Mouse (Mus musculus): ENCODE data around the gene Prr5. TPM values are rescaled to one million over a fixed set of nuclear protein-coding genes. Genes with fewer than 3 reads are reported as not detected.

Gene Prr5
- polyA plus RNA-seq, 1 experiment from 2014 or later, result 31.4 TPM

DNA sequence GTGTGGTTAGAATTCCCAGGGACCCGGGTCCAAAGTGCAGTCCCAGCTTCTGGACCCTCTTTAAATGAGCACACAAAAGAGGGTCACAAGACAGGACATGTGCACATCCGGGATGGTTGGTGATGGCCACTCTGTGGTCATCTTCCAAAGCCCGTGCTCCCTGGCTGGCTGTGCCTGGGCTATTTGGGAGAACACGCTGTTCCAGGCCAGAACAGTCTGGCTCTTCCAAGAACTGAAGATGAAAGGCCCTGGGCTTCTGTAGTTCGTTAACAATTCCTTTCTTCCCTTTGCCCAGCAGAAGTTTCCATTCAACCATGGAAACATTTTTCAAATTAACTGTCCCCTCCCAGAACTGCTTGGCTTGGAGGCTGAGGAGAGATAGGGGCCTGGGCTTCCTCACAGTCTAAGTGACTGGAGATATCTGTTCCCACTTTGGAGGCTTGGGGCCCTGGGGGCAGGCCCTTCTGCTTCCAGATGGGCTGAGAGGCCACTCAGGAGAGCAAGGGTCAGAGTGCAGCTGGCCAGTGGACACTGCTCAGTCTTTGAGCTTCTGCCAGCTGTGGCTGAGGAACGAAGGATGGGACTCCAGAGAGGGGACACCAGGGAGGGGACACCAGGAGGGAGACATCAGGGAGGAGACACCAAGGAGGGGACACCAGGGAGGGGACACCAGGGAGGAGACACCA, 29.8 kb upstream of the Prr5 start:
- no peaks in the 10 kb centered on the region for H3K27me3 ChIP-seq
- H3K9ac ChIP-seq, result no peak overlapping the region
- H3K4me2 ChIP-seq (replicated peaks), result no peak overlapping the region
- 29% methylated on average over 6 of the region's 6 CpGs for WGBS
- no peak overlapping the region for H3K4me3 ChIP-seq (replicated peaks)
- H3K9me3 ChIP-seq (replicated peaks), result no peaks in the 10 kb centered on the region
- H3K27ac ChIP-seq (replicated peaks), result peak overlapping the region; percentile 92
- peaks cover 32% of the 10 kb centered on the region for H3K4me1 ChIP-seq
- H3K36me3 ChIP-seq, result no peaks in the 10 kb centered on the region
- peak; percentile 66 for ATAC-seq (ENCODE audit: insufficient number of reproducible peaks, low FRiP score, low TSS enrichment, low read depth)

DNA sequence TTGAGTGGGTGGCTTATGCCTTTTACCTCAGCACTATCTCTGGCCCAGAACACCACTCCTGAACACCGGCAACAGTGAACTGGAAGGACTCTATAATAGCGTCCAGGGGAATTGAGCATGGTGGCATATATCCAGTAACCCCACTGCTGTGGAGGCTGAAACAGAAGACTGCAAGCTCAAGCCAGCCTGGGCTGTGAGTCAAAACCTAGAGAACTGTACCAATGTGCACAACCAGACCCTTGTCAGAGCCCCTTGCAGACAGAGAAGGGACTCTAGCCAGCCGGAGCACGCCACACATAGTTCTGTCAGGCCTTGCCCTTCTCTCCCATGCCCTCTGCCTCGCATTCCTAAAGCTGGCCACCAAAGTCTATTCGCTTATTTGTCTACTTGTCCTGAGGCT, 28.7 kb upstream of the Prr5 start:
- Histone ChIP-seq H3K4me3 (replicated peaks) (no peak overlapping the region), H3K27me3 (no peaks in the 10 kb centered on the region), H3K27ac (replicated peaks) (peak overlapping the region; percentile 92), H3K9ac (no peak overlapping the region), H3K36me3 (no peaks in the 10 kb centered on the region), H3K9me3 (replicated peaks) (no peaks in the 10 kb centered on the region), H3K4me2 (replicated peaks) (no peak overlapping the region), H3K4me1 (peaks cover 32% of the 10 kb centered on the region)
- no peak for ATAC-seq (ENCODE audit: insufficient number of reproducible peaks, low FRiP score, low TSS enrichment, low read depth)
- WGBS, result 72% methylated on average over 6 of the region's 6 CpGs

DNA sequence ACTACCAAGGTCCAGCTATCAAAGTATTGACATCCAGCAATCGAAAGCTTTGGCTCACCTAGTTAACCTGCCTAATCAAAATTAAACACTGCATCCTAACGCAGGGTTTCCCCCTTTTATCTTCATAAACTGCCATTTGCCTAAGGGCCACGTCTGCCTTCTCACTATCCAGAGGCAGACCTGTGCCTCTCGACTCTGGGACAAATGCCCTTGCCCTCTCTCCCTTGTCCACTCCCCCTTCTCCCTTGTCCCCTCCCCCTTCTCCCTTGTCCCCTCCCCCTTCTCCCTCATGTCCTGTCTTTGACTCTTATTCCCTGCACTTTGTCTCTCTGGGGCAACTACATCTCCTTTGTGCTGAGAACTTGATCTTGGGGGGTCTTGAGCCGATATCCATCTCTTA, 28.3 kb upstream of the Prr5 start:
- peaks cover 32% of the 10 kb centered on the region for H3K4me1 ChIP-seq
- H3K27ac ChIP-seq (replicated peaks), result peak overlapping the region; percentile 92; the same call in 1 of the 2 replicates
- H3K27me3 ChIP-seq, result no peaks in the 10 kb centered on the region
- H3K36me3 ChIP-seq, result no peaks in the 10 kb centered on the region
- H3K4me3 ChIP-seq (replicated peaks), result no peak overlapping the region
- no peak for ATAC-seq (ENCODE audit: insufficient number of reproducible peaks, low FRiP score, low TSS enrichment, low read depth)
- WGBS, result 49% methylated on average over 5 of the region's 5 CpGs
- no peak overlapping the region for H3K9ac ChIP-seq
- H3K4me2 ChIP-seq (replicated peaks), result no peak overlapping the region
- H3K9me3 ChIP-seq (replicated peaks), result no peaks in the 10 kb centered on the region

DNA sequence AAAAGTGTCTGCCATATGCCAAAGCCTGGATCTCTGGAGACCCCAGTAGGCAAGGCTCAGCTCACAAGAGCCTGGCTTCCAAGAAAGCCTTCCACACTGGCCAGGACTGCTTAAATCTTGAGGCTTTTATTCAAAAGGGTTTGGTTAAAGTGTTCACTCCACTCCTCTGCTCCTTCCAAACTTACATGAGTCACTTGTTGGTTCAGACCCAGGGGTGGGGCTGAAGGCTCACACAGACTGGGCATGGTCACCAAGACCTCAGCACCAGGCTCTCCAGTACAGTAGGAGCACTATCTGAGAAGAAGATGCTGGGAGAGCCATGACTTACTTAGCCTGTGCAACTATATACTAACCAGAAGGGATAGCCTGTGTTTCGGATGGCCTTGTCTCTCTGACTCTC, 27.5 kb upstream of the Prr5 start:
- H3K36me3 ChIP-seq, result no peaks in the 10 kb centered on the region
- H3K27me3 ChIP-seq, result no peaks in the 10 kb centered on the region
- WGBS, result 100% methylated on average over 1 of the region's 1 CpGs
- H3K9ac ChIP-seq, result no peak overlapping the region
- no peaks in the 10 kb centered on the region for H3K9me3 ChIP-seq (replicated peaks)
- no peak overlapping the region for H3K4me2 ChIP-seq (replicated peaks)
- peak overlapping the region; percentile 3; the same call in 1 of the 2 replicates for H3K27ac ChIP-seq (replicated peaks)
- peaks cover 32% of the 10 kb centered on the region for H3K4me1 ChIP-seq
- no peak for ATAC-seq (ENCODE audit: insufficient number of reproducible peaks, low FRiP score, low TSS enrichment, low read depth)
- no peak overlapping the region for H3K4me3 ChIP-seq (replicated peaks)

DNA sequence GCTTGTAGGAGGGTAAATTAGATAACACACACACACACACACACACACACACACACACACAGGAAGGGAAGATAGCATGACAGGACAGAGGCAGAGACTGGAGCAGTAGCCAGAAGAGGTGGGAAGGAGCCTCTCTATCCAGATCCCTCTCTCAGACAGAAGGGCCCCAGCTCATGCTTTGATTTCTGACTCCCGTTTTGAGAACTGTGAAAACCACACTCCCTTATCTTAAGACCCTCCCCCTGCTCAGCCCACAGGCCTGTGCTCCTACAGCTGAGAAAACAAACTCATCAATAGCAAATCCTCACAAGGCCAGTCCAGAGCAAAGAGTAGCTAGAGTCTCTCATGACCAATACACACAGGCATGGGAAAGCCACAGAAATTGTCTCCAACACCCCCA, 26.2 kb upstream of the Prr5 start:
- ATAC-seq (ENCODE audit: insufficient number of reproducible peaks, low FRiP score, low TSS enrichment, low read depth), result no peak
- WGBS, result 8% methylated on average over 1 of the region's 1 CpGs
- no peak overlapping the region for H3K27ac ChIP-seq (replicated peaks)

DNA sequence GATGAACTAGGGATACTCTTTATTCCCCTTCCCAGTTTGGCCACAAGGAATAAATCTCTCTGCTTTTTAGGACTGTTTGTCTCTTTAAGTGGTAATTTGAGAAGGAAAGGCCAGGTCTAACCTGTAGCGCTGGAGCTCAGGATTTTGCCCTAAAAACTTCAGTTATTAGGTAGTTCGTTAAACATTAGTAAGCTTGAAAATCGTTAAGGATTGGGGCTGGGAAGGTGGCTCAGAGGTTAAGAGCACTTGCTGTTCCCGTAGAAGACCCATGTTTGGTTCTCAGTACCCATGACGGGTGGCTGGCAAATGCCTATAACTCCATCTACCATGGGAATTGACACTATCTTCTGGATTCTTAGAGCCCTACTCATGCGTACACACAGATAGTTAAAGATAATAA, 17.9 kb upstream of the Prr5 start:
- H3K4me2 ChIP-seq (replicated peaks), result no peak overlapping the region
- no peaks in the 10 kb centered on the region for H3K27me3 ChIP-seq
- H3K27ac ChIP-seq (replicated peaks), result no peak overlapping the region
- no peak overlapping the region for H3K9ac ChIP-seq
- 88% methylated on average over 6 of the region's 6 CpGs for WGBS
- H3K4me1 ChIP-seq, result peaks cover 23% of the 10 kb centered on the region
- H3K36me3 ChIP-seq, result no peaks in the 10 kb centered on the region
- H3K9me3 ChIP-seq (replicated peaks), result peaks cover 4% of the 10 kb centered on the region; the same call in 1 of the 2 replicates
- H3K4me3 ChIP-seq (replicated peaks), result no peak overlapping the region
- ATAC-seq (ENCODE audit: insufficient number of reproducible peaks, low FRiP score, low TSS enrichment, low read depth), result no peak

More for the DNA sequence above, 26.2 kb upstream of the Prr5 start:
- Histone ChIP-seq H3K4me1 (peaks cover 32% of the 10 kb centered on the region), H3K9me3 (replicated peaks) (peaks cover 4% of the 10 kb centered on the region; the same call in 1 of the 2 replicates), H3K4me3 (replicated peaks) (no peak overlapping the region), H3K36me3 (no peaks in the 10 kb centered on the region), H3K27me3 (no peaks in the 10 kb centered on the region), H3K4me2 (replicated peaks) (no peak overlapping the region), H3K9ac (no peak overlapping the region)

DNA sequence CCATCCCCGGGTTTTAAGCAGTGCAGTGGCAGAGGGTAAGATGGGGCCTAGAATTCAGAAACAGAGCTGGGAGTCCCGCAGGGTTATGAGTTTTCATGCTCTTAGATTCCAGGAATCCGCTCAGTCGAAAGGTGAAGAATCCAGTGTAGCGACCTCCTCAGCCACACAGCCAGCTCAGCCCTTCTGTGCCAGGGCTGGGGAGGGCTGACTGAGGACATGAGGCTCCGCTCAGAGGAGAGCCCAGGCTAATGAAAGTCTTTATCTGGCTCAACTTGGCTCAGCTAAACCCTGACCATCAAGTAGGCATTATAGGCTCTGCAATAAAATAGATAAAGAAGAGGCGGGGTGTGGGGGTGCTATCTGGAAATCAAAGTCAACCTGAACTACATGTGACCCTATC, 16.3 kb upstream of the Prr5 start:
- Histone ChIP-seq H3K9me3 (replicated peaks) (no peaks in the 10 kb centered on the region), H3K27me3 (no peaks in the 10 kb centered on the region), H3K27ac (replicated peaks) (no peak overlapping the region), H3K4me3 (replicated peaks) (no peak overlapping the region), H3K9ac (no peak overlapping the region), H3K4me2 (replicated peaks) (no peak overlapping the region), H3K4me1 (peaks cover 23% of the 10 kb centered on the region), H3K36me3 (no peaks in the 10 kb centered on the region)
- ATAC-seq (ENCODE audit: insufficient number of reproducible peaks, low FRiP score, low TSS enrichment, low read depth), result no peak
- WGBS, result 90% methylated on average over 7 of the region's 7 CpGs

DNA sequence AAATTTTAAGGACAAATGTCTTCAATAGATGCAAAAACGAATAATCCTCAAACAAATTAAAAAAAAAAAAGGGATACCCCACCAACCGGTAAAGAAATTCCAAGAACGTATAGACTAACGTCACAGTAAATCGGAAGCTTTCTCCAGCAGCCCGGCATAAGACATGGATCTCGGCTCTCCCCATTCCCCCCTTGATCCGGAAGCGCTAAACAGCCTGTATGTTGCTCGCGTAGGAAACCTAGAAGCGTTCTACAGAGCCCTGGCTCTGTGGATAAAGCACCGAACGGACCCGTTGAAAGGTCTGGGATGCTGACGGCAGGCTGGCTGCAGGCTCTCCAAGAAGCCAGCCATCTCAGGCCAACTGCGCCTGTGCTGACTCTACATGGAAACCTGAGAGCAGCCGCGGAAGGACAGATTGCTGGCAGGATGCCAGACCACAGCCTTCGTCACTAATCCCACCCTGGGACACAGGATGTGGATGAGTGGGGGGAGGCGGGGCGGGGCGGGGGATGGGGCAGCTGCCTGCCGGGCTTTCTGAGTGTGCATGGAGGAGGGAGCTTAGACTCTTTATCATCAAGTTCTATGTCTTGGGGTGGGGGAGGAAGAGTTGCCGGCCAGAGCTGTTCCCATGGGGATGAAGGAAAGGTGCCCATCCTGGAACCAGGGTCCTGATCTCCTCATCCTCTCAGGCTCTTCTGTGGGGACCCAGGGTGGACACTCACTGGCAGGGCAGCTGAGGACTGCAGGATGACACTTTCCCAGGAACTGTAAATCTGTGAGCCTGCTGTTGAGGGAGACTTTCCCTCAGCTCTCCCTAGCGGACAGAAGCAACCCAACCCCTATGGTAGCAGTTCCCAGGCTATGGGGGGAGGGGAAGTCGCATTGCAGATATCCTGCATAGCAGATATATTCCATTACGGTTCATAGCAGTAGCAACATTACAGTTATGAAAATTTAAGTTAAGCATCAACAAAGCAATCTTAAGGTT, 15.1 kb upstream of the Prr5 start:
- Histone ChIP-seq H3K9me3 (replicated peaks) (no peaks in the 10 kb centered on the region), H3K4me3 (replicated peaks) (peak overlapping the region; percentile 41), H3K4me1 (peaks cover 23% of the 10 kb centered on the region), H3K27ac (replicated peaks) (peak overlapping the region; percentile 91), H3K36me3 (no peaks in the 10 kb centered on the region), H3K27me3 (no peaks in the 10 kb centered on the region), H3K9ac (no peak overlapping the region), H3K4me2 (replicated peaks) (peak overlapping the region; percentile 56)
- ATAC-seq (ENCODE audit: insufficient number of reproducible peaks, low FRiP score, low TSS enrichment, low read depth), result peak; percentile 93
- WGBS, result 2% methylated on average over 28 of the region's 28 CpGs

DNA sequence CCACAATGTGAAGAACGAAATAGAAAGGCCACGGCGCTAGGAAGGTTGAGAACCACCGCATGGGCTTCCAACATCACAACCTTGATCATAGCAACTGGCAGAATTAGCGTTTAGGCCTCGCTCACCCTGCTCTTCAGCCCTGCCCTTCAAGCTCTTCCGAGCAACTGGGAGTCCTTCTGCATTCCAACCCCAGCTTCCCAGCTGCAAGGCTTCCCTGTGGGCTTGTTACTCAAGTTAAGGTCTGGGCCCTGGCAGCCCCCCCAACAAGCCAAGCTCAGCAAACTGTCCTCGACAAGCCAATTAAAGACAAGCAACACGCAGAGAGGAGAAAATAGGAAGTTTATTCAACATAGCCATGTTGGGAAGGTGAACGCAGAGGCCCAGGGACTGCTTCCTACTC, 14.4 kb upstream of the Prr5 start:
- WGBS, result 37% methylated on average over 10 of the region's 10 CpGs

DNA sequence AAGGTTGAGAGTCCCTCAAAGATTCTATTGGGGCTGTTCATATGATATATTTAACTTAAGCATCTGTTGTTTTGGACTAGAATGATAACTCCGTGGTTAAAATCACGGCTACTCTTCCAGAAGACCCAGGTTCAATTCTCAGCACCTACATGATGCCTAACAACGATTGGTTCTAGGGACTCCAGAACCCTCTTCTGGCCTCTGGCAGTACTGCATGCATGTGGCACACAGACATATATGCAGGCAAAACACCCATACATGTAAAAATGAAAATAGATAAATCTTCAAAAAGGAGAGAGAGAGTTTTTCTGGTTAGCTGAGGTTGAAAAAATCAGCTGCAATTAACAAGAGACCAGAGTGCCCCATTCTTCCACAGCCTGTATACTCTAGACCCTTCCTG, 12.7 kb upstream of the Prr5 start:
- Histone ChIP-seq H3K9me3 (replicated peaks) (no peaks in the 10 kb centered on the region), H3K36me3 (no peaks in the 10 kb centered on the region), H3K27ac (replicated peaks) (no peak overlapping the region), H3K27me3 (no peaks in the 10 kb centered on the region), H3K9ac (no peak overlapping the region), H3K4me2 (replicated peaks) (no peak overlapping the region), H3K4me3 (replicated peaks) (no peak overlapping the region), H3K4me1 (peaks cover 30% of the 10 kb centered on the region)
- 94% methylated on average over 3 of the region's 3 CpGs for WGBS
- ATAC-seq (ENCODE audit: insufficient number of reproducible peaks, low FRiP score, low TSS enrichment, low read depth), result no peak

More for the DNA sequence above, 14.4 kb upstream of the Prr5 start:
- no peaks in the 10 kb centered on the region for H3K9me3 ChIP-seq (replicated peaks)
- peak overlapping the region; percentile 91 for H3K27ac ChIP-seq (replicated peaks)
- no peak overlapping the region for H3K4me3 ChIP-seq (replicated peaks)
- H3K36me3 ChIP-seq, result no peaks in the 10 kb centered on the region
- ATAC-seq (ENCODE audit: insufficient number of reproducible peaks, low FRiP score, low TSS enrichment, low read depth), result no peak
- peak overlapping the region; percentile 56; the same call in 1 of the 2 replicates for H3K4me2 ChIP-seq (replicated peaks)
- peaks cover 25% of the 10 kb centered on the region for H3K4me1 ChIP-seq
- H3K9ac ChIP-seq, result no peak overlapping the region
- H3K27me3 ChIP-seq, result no peaks in the 10 kb centered on the region

DNA sequence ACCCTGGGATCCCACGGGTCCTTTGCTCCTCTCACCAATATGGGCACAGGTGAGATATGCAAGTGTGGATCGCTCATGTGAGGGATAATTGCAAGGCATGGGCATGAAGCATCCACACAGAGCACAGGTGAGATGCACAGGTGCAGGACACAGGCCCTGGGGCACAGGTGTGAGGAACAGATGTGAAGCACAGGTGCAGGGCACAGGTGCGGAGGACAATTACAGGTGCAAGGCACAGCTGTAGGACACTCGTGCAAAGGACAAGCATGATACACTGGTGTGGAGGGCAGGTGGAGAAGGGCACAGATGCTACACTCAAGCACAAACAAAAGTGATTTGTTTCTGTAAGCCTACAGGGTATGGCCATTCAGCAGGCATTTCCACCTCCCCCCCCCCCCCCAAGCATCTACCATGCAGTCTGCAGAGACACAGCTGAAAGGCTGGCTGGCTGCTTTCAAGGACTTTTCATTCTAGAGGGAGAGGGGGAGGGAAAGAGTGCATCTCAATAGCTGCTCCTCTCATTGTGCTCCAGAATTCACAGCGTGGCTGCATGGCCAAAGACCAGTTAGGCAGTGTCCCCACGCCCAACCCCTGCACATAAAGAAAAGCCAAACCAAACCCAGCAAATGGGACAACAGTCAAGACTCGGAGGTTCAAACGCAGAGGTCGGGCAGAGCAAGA, 11.9 kb upstream of the Prr5 start:
- 60% methylated on average over 9 of the region's 9 CpGs for WGBS
- H3K4me1 ChIP-seq, result peaks cover 33% of the 10 kb centered on the region

More for the DNA sequence above, 11.9 kb upstream of the Prr5 start:
- no peaks in the 10 kb centered on the region for H3K27me3 ChIP-seq
- no peak overlapping the region for H3K9ac ChIP-seq
- ATAC-seq (ENCODE audit: insufficient number of reproducible peaks, low FRiP score, low TSS enrichment, low read depth), result no peak
- no peaks in the 10 kb centered on the region for H3K36me3 ChIP-seq
- H3K27ac ChIP-seq (replicated peaks), result no peak overlapping the region
- H3K4me2 ChIP-seq (replicated peaks), result no peak overlapping the region
- H3K9me3 ChIP-seq (replicated peaks), result no peaks in the 10 kb centered on the region
- no peak overlapping the region for H3K4me3 ChIP-seq (replicated peaks)
